9 mouse cellular contexts compared by ENCODE assay signal in the genomic region with DNA sequence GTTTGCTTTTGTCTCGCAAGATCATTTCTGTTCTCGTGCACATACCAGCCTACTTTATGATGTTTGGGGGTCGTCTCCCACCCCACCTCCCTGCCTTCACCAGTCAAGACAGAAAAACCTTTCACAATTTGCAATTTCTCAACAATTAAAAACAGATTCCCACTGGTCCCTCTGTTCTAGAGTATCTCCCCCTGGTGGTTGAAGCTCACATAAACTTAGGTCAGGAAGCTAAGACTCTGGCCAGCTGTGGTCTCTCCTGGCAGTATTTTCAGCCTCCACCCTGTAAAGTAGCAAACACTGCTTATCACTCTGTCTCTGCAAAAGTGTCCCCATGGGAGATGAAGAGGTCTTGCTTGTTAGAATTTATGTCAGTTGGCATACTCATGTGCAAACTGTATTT. TPM values are rescaled to one million over a fixed set of nuclear protein-coding genes. Genes with fewer than 3 reads are reported as not detected.
DNase-seq lines count a peak whose midpoint lies in the region; ATAC-seq lines count a peak whose summit lies in the region.
"Had no signal": no experiment of that assay in that cellular context is flagged by ENCODE, and none has a peak within 500 bp of the region (broad histone marks: within the 10 kb centered on the region; RNA-seq: fewer than 3 reads in every experiment).

No protein-coding gene starts in this region.

- peak; percentile 17 for DNase-seq in adrenal gland, adult 2 months
- DNase-seq in adrenal gland, adult 8-10 months = no peak
- DNase-seq in ovary, postnatal 14 days (ENCODE audit: low spot score) = peak; percentile 46
- no peak for DNase-seq in ovary, postnatal 36 days (ENCODE audit: low spot score)
- peak; percentile 31 to 46 for DNase-seq in heart, postnatal 36 days
- DNase-seq in cerebellum, postnatal 14 days = no peak
- no peak for DNase-seq in frontal cortex, postnatal 10 days (ENCODE audit: low spot score in 2 of 2)

- intact Hi-C loops in heart, postnatal 36 days (cut with DNase I) = loop anchor here (2.0 kb wide), 2 partner anchors 26 to 44 kb away; no protein-coding TSS in a partner anchor

- peak; percentile 43; the same call in 1 of the 2 replicates for ATAC-seq in megakaryocyte, adult 5-6 weeks (ENCODE audit: poor library complexity, severe bottlenecking)

RNA-seq across cellular contexts. Expression of gene Zar1l, which starts 32.8 kb away (rescaled TPM):
- total RNA-seq in adrenal gland, adult 2 months (2021) = not detected
- polyA plus RNA-seq in adrenal gland, adult 2 months (2012; rRNA removed) = not detected in 2 replicates
- not detected for total RNA-seq in adrenal gland, adult 8-10 months (2022)
- total RNA-seq in heart, postnatal 36 days (2021) = not detected
- not detected in 2 replicates for total RNA-seq in megakaryocyte, adult 5-6 weeks (2015)
- total RNA-seq in megakaryocyte, adult 5-6 weeks (2017) = not detected in 2 replicates
- polyA plus RNA-seq: neural tube, embryonic 12.5 days had no signal

RNA-seq across cellular contexts. Expression of gene Brca2, which starts 37.2 kb away (rescaled TPM):
- total RNA-seq in adrenal gland, adult 2 months (2021) = 1 to 10 TPM; 4.2 to 5.7 TPM
- polyA plus RNA-seq in adrenal gland, adult 2 months (2012; rRNA removed) = 1.5 and 2.6 TPM in 2 replicates
- total RNA-seq in adrenal gland, adult 8-10 months (2022) = 10 to 100 TPM in 1 of 4 experiments, 1 to 10 TPM in 3; 3.7 to 10.3 (median 8.1) TPM
- total RNA-seq in heart, postnatal 36 days (2021) = 1 to 10 TPM; 2.6 to 3.4 TPM
- total RNA-seq in megakaryocyte, adult 5-6 weeks (2015) = 13.6 and 19.6 TPM in 2 replicates
- total RNA-seq in megakaryocyte, adult 5-6 weeks (2017) = 9.9 and 16.1 TPM in 2 replicates

Comparison
In these comparisons a context has a peak if more than half of its experiments do, and no peak if none do; other contexts are left out.
1. DNase-seq: peak in adrenal gland, adult 2 months (single experiment), ovary, postnatal 14 days (single experiment) and heart, postnatal 36 days (2 of 2); none in adrenal gland, adult 8-10 months (single experiment), ovary, postnatal 36 days (single experiment), cerebellum, postnatal 14 days (0 of 2) and frontal cortex, postnatal 10 days (0 of 2).